Mouse (Mus musculus) kidney, postnatal 4 days (tissue): Measurements from ENCODE around the gene Gm5065.

Experiments used
- DNase-seq, 2 experiments: peaks; one replicate each; pipeline ENCODE4 v3.0.0; 2021; ENCODE audit warnings: mixed read lengths in 2 of 2

Gene Gm5065

DNA sequence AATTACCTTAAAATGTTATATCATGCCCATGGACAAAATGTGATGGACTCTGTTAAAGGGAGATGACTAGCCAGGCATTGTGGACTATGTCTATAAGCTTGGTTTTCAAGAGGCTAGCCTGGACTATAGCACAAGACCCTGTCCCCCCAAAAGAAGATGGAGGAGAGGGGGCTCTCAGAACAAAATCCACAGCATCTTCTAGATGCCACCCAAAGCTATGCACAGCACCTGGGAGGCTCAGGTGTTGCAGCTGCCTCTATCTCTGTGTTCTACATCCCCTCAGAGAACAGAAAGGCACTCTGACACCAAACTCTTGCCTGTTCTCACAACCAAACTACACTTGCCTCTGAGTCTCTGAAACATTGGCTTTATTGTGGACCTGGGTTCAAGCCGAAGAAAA lies at the start of gene Gm5065:
Gene Gm5065 (plus strand): TSS at position 301 of the 400 bp plus-strand sequence.
- no peak for DNase-seq

DNA sequence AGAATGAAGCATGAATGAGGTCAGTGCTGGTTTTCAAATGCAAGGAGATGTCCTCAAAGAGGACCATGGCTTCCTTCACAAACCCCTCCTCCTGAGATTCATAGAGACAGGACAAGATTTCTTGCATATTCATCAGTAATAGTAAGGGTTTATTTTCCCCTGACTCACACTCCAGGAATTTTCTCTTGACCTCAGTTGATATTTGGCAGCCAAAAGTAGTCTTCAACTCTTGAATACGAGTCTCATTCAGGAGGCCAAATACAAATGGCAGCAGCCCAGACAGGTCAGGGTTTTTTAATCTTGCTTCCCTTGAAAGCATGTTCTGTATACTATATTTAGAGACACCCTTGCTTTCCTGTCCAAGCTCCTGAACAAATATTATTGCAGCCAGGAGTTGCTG lies 22.8 kb upstream of the Gm5065 start:
- DNase-seq, result no peak

DNA sequence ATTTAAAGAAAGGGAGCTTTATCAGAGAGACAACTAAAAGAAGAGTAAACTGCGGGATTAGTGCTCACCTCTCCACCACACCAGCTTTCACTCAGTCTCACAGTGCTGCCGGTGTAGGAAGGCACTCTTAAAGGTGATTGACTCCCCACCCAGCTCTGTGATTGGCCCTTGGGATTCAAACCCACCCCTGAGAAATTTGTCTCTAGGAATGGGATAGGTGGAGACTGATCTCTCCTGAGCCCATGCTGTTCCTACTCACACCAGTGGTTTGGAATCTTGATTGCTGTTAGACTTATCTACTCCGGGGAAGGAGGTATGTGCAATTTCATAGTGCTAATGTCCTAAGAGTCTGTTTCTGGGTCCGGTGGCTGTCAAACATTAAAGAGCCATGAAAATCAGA lies 598 bp downstream of the Gm5065 start, which contains the start of gene Nlrp2:
Gene Nlrp2 (minus strand): TSS at position 101 of the 400 bp plus-strand sequence.
- no peak for DNase-seq

DNA sequence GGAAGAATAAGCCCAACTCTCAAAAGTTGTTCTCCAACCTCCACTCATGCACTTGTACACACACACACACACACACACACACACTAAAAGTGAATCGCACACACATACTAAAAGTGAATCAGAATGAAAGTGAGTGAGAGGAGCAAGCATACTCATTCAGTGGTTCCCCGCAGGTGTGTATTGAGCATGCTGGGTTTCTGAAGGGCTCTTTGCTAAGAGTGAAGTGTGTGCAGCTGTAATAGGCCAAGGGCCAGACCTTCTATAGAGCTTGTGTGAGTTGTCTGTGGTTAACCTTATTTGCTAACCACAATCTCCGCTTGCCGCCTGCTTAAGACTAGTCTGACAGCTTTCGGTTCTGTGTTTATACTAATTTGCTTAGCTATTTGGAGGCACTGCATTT lies 13.3 kb downstream of the Gm5065 start:
- DNase-seq, result no peak

DNA sequence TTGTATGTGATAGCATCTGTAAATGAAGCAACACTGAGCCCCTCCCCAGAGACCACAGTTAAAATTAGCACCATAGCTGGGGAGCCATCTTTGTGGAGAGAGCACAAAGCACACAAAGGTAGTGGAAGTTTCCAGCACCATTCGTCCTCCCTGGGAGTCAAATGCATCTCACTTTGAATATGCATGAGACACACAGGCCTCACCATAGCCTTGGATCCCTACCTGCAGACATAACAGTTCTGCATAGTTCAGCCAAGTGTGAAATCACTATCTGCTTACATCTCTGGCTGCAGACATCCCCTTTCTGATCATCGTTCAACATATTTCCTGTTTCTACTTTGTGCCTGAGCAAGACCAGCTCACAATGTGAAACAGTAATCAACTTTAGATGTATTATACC lies 16.4 kb downstream of the Gm5065 start:
- no peak for DNase-seq

DNA sequence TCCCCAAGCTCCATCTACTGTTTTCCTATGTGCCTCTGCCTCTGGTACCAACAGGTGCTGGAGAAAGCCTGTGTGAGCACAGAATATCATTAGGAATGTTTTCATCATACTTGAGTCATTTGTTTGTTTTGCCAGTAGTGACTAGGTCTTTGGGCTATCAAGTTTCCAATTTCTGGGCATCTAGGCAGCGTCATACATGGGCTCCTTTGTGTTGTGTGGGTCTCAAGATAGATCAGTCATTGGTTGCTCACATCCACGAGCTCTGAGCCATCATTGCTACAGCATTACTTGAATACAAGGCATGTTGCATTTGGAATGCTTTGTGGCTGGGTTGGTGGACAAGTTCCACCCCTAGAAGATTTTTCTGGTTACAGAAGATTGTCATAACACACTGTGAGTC lies 55.9 kb downstream of the Gm5065 start:
- DNase-seq, result no peak
